Mouse (Mus musculus): ENCODE measurements around the gene 1700034J05Rik. TPM values are rescaled to one million over a fixed set of nuclear protein-coding genes. Genes with fewer than 3 reads are reported as not detected.

1700034J05Rik gene
- polyA plus RNA-seq, 1 experiment from 2014 or later, result 0.15 TPM

- 41% methylated on average over 1 of the region's 1 CpGs for WGBS
- H3K4me3 ChIP-seq (ENCODE audit: low read depth, low read length), result no peak overlapping the region
- DNase-seq (ENCODE audit: low spot score), result no peak
- no peak for ATAC-seq (ENCODE audit: insufficient read depth, low FRiP score, low TSS enrichment)
- no peaks in the 10 kb centered on the region for H3K27me3 ChIP-seq (ENCODE audit: control insufficient read depth, insufficient read depth, low read length)
- H3K36me3 ChIP-seq (ENCODE audit: control insufficient read depth, insufficient read depth, low read length), result no peaks in the 10 kb centered on the region
- H3K9me3 ChIP-seq (ENCODE audit: control insufficient read depth, low read length), result no peaks in the 10 kb centered on the region
- H3K27ac ChIP-seq (ENCODE audit: low read depth, low read length), result no peak overlapping the region
- H3K9ac ChIP-seq (ENCODE audit: low read length), result no peak overlapping the region
- no peaks in the 10 kb centered on the region for H3K4me1 ChIP-seq (ENCODE audit: control insufficient read depth, insufficient read depth, low read length)
- H3K4me2 ChIP-seq (ENCODE audit: low read depth), result no peak overlapping the region
Measured at GRCm38 (mm10) chr6:146981249-146981835, 27.1 kb upstream of the 1700034J05Rik start.

- DNase-seq (ENCODE audit: low spot score), result no peak
- H3K9ac ChIP-seq (ENCODE audit: low read length), result no peak overlapping the region
- no peak overlapping the region for H3K27ac ChIP-seq (ENCODE audit: low read depth, low read length)
- H3K4me1 ChIP-seq (ENCODE audit: control insufficient read depth, insufficient read depth, low read length), result no peaks in the 10 kb centered on the region
- H3K27me3 ChIP-seq (ENCODE audit: control insufficient read depth, insufficient read depth, low read length), result no peaks in the 10 kb centered on the region
- H3K9me3 ChIP-seq (ENCODE audit: control insufficient read depth, low read length), result no peaks in the 10 kb centered on the region
- no peak overlapping the region for H3K4me3 ChIP-seq (ENCODE audit: low read depth, low read length)
- 34% methylated on average over 3 of the region's 3 CpGs for WGBS
- H3K4me2 ChIP-seq (ENCODE audit: low read depth), result no peak overlapping the region
- ATAC-seq (ENCODE audit: insufficient read depth, low FRiP score, low TSS enrichment), result no peak
- H3K36me3 ChIP-seq (ENCODE audit: control insufficient read depth, insufficient read depth, low read length), result no peaks in the 10 kb centered on the region
Measured at GRCm38 (mm10) chr6:146979953-146980352, 25.7 kb upstream of the 1700034J05Rik start.

GRCm38 (mm10) chr6:146979115-146979744, 25.0 kb upstream of the 1700034J05Rik start:
- WGBS, result 68% methylated on average over 1 of the region's 1 CpGs
- Histone ChIP-seq H3K4me1 (ENCODE audit: control insufficient read depth, insufficient read depth, low read length) (no peaks in the 10 kb centered on the region), H3K9me3 (ENCODE audit: control insufficient read depth, low read length) (no peaks in the 10 kb centered on the region), H3K27ac (ENCODE audit: low read depth, low read length) (no peak overlapping the region), H3K9ac (ENCODE audit: low read length) (no peak overlapping the region), H3K4me2 (ENCODE audit: low read depth) (no peak overlapping the region), H3K27me3 (ENCODE audit: control insufficient read depth, insufficient read depth, low read length) (no peaks in the 10 kb centered on the region), H3K36me3 (ENCODE audit: control insufficient read depth, insufficient read depth, low read length) (no peaks in the 10 kb centered on the region), H3K4me3 (ENCODE audit: low read depth, low read length) (no peak overlapping the region)
- no peak for ATAC-seq (ENCODE audit: insufficient read depth, low FRiP score, low TSS enrichment)
- no peak for DNase-seq (ENCODE audit: low spot score)

DNA sequence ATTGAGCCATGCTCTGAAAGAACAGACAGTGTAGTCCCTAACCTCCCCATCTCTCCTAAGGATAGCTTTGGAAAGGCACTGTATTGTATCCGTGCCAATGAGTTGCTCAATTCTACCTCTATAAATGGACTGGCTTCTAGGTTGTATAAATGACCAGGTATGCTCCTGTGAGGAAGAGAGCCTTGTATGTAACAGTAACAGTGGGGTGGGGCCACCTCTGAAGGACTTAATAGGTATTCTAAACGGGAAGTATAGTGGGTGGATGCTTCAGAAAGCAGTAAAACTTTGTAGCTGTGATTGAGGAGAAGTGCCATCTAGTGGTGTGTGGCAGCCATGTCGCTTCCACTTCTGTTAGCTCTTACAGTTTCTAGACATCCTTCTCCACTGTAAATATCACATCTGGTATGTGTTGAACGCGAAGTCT, 24.5 kb upstream of the 1700034J05Rik start:
- Histone ChIP-seq H3K27me3 (ENCODE audit: control insufficient read depth, insufficient read depth, low read length) (no peaks in the 10 kb centered on the region), H3K4me3 (ENCODE audit: low read depth, low read length) (no peak overlapping the region), H3K4me2 (ENCODE audit: low read depth) (no peak overlapping the region), H3K27ac (ENCODE audit: low read depth, low read length) (no peak overlapping the region), H3K36me3 (ENCODE audit: control insufficient read depth, insufficient read depth, low read length) (no peaks in the 10 kb centered on the region), H3K4me1 (ENCODE audit: control insufficient read depth, insufficient read depth, low read length) (no peaks in the 10 kb centered on the region), H3K9ac (ENCODE audit: low read length) (no peak overlapping the region), H3K9me3 (ENCODE audit: control insufficient read depth, low read length) (no peaks in the 10 kb centered on the region)
- DNase-seq (ENCODE audit: low spot score) (no peak), ATAC-seq (ENCODE audit: insufficient read depth, low FRiP score, low TSS enrichment) (no peak)
- 61% methylated on average over 5 of the region's 5 CpGs for WGBS

GRCm38 (mm10) chr6:146976446-146976845, 22.2 kb upstream of the 1700034J05Rik start:
- no peak overlapping the region for H3K27ac ChIP-seq (ENCODE audit: low read depth, low read length)
- WGBS, result 86% methylated on average over 8 of the region's 8 CpGs
- H3K4me3 ChIP-seq (ENCODE audit: low read depth, low read length), result no peak overlapping the region
- H3K27me3 ChIP-seq (ENCODE audit: control insufficient read depth, insufficient read depth, low read length), result no peaks in the 10 kb centered on the region
- H3K4me1 ChIP-seq (ENCODE audit: control insufficient read depth, insufficient read depth, low read length), result no peaks in the 10 kb centered on the region
- DNase-seq (ENCODE audit: low spot score) (no peak), ATAC-seq (ENCODE audit: insufficient read depth, low FRiP score, low TSS enrichment) (no peak)
- no peak overlapping the region for H3K4me2 ChIP-seq (ENCODE audit: low read depth)
- H3K36me3 ChIP-seq (ENCODE audit: control insufficient read depth, insufficient read depth, low read length), result no peaks in the 10 kb centered on the region
- H3K9me3 ChIP-seq (ENCODE audit: control insufficient read depth, low read length), result no peaks in the 10 kb centered on the region
- H3K9ac ChIP-seq (ENCODE audit: low read length), result no peak overlapping the region

GRCm38 (mm10) chr6:146973830-146974229, 19.6 kb upstream of the 1700034J05Rik start:
- no peak for ATAC-seq (ENCODE audit: insufficient read depth, low FRiP score, low TSS enrichment)
- Histone ChIP-seq H3K27me3 (ENCODE audit: control insufficient read depth, insufficient read depth, low read length) (no peaks in the 10 kb centered on the region), H3K27ac (ENCODE audit: low read depth, low read length) (no peak overlapping the region), H3K36me3 (ENCODE audit: control insufficient read depth, insufficient read depth, low read length) (no peaks in the 10 kb centered on the region), H3K4me3 (ENCODE audit: low read depth, low read length) (no peak overlapping the region), H3K9me3 (ENCODE audit: control insufficient read depth, low read length) (no peaks in the 10 kb centered on the region), H3K4me2 (ENCODE audit: low read depth) (no peak overlapping the region), H3K4me1 (ENCODE audit: control insufficient read depth, insufficient read depth, low read length) (no peaks in the 10 kb centered on the region), H3K9ac (ENCODE audit: low read length) (no peak overlapping the region)
- no peak for DNase-seq (ENCODE audit: low spot score)

DNA sequence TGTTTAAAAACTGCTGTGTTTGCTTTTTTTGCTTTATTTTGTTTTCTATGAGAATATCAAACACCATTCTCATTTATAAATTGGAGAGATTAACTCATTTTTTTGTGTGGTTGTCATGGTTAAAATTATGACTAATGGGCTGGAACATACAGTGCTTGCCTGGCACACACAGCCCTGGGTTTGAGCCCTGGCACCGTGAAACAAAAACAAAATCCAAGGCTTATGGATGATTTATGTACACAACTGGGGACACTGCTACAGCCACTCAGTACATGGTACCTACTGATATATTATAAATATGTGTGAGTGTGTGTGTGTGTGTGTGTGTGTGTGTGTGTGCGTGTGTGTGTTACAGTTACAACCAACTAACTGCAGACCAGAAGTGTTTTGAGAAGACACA, 19.2 kb upstream of the 1700034J05Rik start:
- Histone ChIP-seq H3K27ac (ENCODE audit: low read depth, low read length) (no peak overlapping the region), H3K9me3 (ENCODE audit: control insufficient read depth, low read length) (no peaks in the 10 kb centered on the region), H3K4me2 (ENCODE audit: low read depth) (no peak overlapping the region), H3K4me1 (ENCODE audit: control insufficient read depth, insufficient read depth, low read length) (no peaks in the 10 kb centered on the region), H3K4me3 (ENCODE audit: low read depth, low read length) (no peak overlapping the region), H3K9ac (ENCODE audit: low read length) (no peak overlapping the region), H3K36me3 (ENCODE audit: control insufficient read depth, insufficient read depth, low read length) (no peaks in the 10 kb centered on the region), H3K27me3 (ENCODE audit: control insufficient read depth, insufficient read depth, low read length) (no peaks in the 10 kb centered on the region)
- ATAC-seq (ENCODE audit: insufficient read depth, low FRiP score, low TSS enrichment) (no peak), DNase-seq (ENCODE audit: low spot score) (no peak)
- WGBS, result 55% methylated on average over 2 of the region's 2 CpGs

GRCm38 (mm10) chr6:146972740-146973139, 18.5 kb upstream of the 1700034J05Rik start:
- Histone ChIP-seq H3K4me3 (ENCODE audit: low read depth, low read length) (no peak overlapping the region), H3K27me3 (ENCODE audit: control insufficient read depth, insufficient read depth, low read length) (no peaks in the 10 kb centered on the region), H3K27ac (ENCODE audit: low read depth, low read length) (no peak overlapping the region), H3K9me3 (ENCODE audit: control insufficient read depth, low read length) (no peaks in the 10 kb centered on the region), H3K4me1 (ENCODE audit: control insufficient read depth, insufficient read depth, low read length) (no peaks in the 10 kb centered on the region), H3K36me3 (ENCODE audit: control insufficient read depth, insufficient read depth, low read length) (no peaks in the 10 kb centered on the region), H3K4me2 (ENCODE audit: low read depth) (no peak overlapping the region), H3K9ac (ENCODE audit: low read length) (no peak overlapping the region)
- no peak for DNase-seq (ENCODE audit: low spot score)
- no peak for ATAC-seq (ENCODE audit: insufficient read depth, low FRiP score, low TSS enrichment)
- 69% methylated on average over 1 of the region's 1 CpGs for WGBS

GRCm38 (mm10) chr6:146972009-146972408, 17.8 kb upstream of the 1700034J05Rik start:
- Histone ChIP-seq H3K4me2 (ENCODE audit: low read depth) (no peak overlapping the region), H3K4me1 (ENCODE audit: control insufficient read depth, insufficient read depth, low read length) (no peaks in the 10 kb centered on the region), H3K4me3 (ENCODE audit: low read depth, low read length) (no peak overlapping the region), H3K9me3 (ENCODE audit: control insufficient read depth, low read length) (no peaks in the 10 kb centered on the region), H3K27me3 (ENCODE audit: control insufficient read depth, insufficient read depth, low read length) (no peaks in the 10 kb centered on the region), H3K9ac (ENCODE audit: low read length) (no peak overlapping the region), H3K27ac (ENCODE audit: low read depth, low read length) (no peak overlapping the region), H3K36me3 (ENCODE audit: control insufficient read depth, insufficient read depth, low read length) (no peaks in the 10 kb centered on the region)
- WGBS, result 77% methylated on average over 6 of the region's 6 CpGs
- no peak for ATAC-seq (ENCODE audit: insufficient read depth, low FRiP score, low TSS enrichment)
- no peak for DNase-seq (ENCODE audit: low spot score)

Measured in neural tube, embryonic 11.5 days (tissue).